Mouse (Mus musculus): ENCODE measurements at regions not wholly inside any gene's neighbourhood (a gene's known extent, or its start where the extent isn't known, plus 50 kb on each side); places are given as distances from the start of the nearest gene placed in this dataset.

- no peak for DNase-seq (ENCODE audit: low spot score)
These were observed 271.9 kb upstream of the Mettl25 start for GRCm38 (mm10) chr10:106113083-106113482.

DNA sequence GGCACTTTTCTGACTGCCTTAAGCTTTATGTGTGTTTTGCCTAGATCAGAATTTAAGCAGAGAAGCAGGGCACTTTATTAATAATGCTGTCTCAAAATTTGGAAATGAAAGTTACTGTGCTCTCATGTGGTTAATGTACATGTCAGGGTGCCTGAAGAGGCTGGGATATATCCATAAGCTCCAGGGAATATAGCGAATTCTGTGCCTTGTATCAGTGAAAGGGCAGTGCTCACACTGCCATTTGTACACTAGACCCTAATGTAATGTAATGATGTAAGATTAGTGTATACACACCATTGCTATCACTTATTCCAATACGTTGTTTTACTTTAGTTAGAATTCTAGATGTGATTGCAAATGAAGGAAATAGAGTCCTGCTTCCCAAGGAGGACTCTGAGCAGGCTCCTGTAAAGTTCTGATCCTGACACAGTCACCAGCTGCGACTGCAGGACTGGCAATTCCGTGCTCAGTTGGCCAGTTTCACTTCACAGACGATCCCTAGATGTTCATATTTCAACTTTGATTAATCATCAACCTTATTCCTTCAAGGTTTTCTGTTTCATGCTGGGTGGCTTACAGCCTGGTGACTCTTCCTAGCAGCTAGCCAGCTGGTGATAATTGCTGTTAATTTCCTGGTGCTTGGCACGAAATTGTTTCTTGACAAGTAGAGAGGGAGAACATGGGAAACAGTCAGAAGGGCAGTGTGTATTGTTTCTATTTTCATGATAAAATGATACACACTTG, 273.7 kb upstream of the Mettl25 start:
- no peak for DNase-seq (ENCODE audit: low spot score)

GRCm38 (mm10) chr10:106121826-106122225, 280.6 kb upstream of the Mettl25 start:
- no peak for DNase-seq (ENCODE audit: low spot score)

DNA sequence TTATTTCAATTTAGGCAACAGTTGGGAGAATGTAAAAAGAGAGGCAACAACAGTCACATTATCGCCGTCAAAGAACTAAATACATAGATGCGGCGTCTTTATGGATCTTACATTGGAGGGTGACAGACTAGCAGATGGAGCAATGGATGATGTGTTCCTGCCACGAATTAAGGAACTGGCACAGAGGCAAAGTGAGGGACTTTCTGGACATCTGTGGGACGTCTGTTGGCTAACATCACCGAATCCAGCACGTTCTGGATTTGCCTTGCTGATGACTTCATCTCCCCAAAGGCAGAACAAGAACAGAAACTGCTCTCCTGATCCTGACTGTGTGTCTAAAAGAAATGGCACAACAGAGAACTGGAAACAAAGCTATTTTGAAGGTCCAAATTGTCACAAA, 281.8 kb upstream of the Mettl25 start:
- DNase-seq (ENCODE audit: low spot score): no peak

- no peak for DNase-seq (ENCODE audit: low spot score)
These were observed 298.0 kb upstream of the Ppfia2 start for GRCm38 (mm10) chr10:106172131-106172530.

DNA sequence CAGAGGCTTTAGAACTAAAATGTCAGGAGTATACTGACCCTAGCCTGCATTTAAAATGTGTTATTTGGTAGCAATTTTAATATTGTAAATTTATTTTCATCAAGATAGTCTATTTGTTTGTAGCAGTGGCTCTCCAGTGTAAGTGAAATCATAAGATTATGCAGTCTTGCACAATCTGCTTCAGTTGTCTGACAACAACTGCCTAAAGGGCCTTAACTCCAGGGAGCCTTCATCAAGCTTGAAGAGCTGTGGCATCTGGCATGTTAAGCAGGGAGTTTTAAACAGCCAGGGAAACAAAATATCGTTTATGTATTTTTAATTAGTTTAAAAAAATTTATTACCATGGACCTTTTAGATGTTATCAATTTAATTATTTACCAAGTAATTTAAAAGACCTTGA, 295.7 kb upstream of the Ppfia2 start:
- DNase-seq (ENCODE audit: low spot score): no peak

DNA sequence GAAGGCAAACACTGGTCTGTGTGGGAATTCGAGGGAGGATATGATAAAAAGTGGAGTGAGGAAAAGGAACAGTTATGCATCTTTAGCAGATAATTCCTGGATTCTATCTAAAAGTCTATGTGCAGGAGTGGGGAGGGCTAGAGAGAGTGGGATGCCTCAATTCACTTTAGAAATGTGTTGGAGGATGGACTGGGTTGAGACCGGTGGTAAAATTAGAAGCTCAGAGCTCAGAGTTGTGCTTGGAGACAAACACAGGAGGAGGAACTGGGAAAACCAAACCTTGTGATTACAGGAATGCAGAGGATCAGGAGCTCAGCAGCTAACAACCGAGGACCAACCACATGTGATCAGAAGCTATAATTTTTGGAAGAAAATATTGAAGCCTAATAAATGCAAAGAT, 290.5 kb upstream of the Ppfia2 start:
- DNase-seq (ENCODE audit: low spot score): no peak

- no peak for DNase-seq (ENCODE audit: low spot score)
These were observed 267.6 kb upstream of the Ppfia2 start for GRCm38 (mm10) chr10:106202566-106202965.

- no peak for DNase-seq (ENCODE audit: low spot score)
These were observed 245.9 kb upstream of the Ppfia2 start for GRCm38 (mm10) chr10:106224251-106224650.

DNA sequence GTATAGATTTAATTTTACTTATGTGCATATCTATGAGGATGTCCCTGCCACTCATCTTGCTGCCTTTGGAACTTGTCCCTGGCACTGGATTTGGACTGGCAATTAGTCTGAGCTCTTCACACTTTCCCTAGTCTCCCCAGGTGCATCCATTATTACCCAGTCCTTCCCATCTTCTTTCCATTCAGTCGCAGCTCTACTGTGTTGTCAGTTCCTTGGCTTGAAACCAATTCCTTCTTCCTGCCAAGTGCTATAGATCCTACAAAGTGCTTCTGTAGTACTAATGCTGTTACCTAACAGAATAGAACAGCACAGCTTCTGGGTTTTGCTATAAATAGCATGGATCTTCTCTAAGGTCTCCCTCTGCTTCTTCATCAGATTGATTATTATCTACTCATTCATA, 228.0 kb upstream of the Ppfia2 start:
- DNase-seq (ENCODE audit: low spot score): no peak

DNA sequence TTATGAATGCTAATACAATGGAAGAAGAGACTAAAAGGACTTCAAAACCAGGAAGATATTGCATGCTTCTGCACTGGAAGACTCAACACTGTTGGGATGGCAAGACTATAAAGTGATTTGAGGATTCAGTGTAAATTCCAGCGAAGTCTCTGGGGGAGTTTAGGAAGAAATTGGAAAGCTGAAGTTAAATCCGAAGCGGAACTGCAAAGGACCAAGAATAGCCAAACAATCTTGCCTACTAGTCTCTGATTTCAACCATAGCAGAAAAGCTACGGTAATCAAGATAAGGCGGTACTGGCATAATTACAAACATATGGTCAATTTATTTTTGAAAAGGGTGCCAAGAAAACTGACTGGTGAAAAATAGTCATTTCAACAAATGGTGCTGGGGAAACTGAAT, 216.0 kb upstream of the Ppfia2 start:
- no peak for DNase-seq (ENCODE audit: low spot score)

DNA sequence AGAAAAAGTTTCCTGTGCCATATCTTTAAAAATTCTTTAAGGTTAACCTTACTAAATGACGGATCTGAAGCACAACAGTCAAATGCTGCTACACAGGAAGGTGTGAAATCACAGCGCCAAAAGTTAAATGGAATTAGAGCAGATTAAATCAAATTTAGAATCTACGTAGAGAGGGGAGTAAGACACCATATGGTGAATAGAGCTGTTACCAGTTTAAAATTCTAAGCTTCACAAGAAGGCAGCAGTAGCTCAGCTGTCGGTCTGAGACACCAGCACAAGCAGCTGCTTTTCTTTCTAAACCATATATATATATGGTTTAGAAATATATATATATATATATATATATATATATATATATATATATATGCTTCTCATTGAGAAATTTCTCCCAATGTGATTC, 210.3 kb upstream of the Ppfia2 start:
- DNase-seq (ENCODE audit: low spot score): no peak

DNA sequence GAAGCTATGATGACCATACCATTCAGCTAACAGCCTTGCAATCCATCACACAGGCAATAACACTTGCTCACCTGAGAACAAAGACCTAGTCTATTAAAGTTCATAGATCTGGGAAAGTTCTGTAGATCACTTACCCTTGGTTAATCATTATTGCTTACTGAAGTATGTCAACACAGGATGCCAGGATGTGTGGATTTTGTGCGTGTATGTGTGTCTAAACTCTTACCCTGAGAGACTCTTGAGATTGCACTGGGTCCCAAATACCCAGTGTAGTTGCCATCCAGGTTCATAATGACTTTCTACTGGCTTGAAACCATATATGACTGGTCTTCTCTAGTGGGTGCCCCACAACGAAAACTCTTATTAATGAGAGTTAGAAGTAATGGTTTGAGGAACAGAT, 196.8 kb upstream of the Ppfia2 start:
- DNase-seq (ENCODE audit: low spot score): no peak

GRCm38 (mm10) chr10:106289951-106290350, 180.2 kb upstream of the Ppfia2 start:
- no peak for DNase-seq (ENCODE audit: low spot score)

- no peak for DNase-seq (ENCODE audit: low spot score)
These were observed 179.4 kb upstream of the Ppfia2 start for GRCm38 (mm10) chr10:106290736-106291135.

GRCm38 (mm10) chr10:106295501-106295900, 174.6 kb upstream of the Ppfia2 start:
- DNase-seq (ENCODE audit: low spot score): peak; percentile 4

GRCm38 (mm10) chr10:106335166-106335565, 135.0 kb upstream of the Ppfia2 start:
- DNase-seq (ENCODE audit: low spot score): no peak

- DNase-seq (ENCODE audit: low spot score): no peak
These were observed 118.5 kb upstream of the Ppfia2 start for GRCm38 (mm10) chr10:106351663-106352062.

GRCm38 (mm10) chr10:106375653-106376052, 94.5 kb upstream of the Ppfia2 start:
- DNase-seq (ENCODE audit: low spot score): no peak

DNA sequence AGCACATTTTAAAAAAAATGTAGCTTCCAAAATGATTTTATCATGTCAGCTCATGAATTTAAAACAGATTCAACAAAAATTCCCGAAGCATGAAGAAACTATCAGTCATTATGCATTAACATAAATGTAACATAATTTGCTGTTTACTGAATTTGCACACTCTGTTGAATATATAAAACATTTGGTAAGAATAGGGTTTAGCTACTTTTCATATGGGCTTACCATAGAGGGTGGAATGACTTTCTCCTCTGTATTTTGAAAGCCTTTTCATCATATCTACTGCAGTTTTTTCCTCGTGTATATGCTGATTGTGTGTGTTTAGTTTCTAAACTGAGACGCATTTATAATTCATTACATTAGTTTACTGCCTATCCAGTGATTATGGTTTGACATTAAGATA, 94.0 kb upstream of the Ppfia2 start:
- DNase-seq (ENCODE audit: low spot score): no peak

DNA sequence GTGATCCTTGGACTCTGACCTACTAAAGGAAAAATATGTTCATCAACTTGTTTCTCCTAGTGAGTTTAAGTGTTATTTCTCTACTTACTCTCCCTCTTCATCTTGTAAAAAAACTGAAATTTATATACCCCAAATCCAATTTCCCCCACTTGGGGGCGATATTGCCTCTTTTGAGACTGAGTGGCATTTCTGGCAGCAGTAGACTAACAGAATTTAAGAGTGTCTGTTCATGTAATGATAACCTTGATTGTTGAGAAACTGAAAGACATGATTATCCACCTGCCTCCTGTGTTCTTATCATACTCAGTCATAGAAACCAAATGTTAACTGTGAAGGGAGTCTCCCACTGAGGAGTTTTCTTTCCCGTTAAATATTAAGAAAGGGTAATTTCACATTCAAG, 89.5 kb upstream of the Ppfia2 start:
- no peak for DNase-seq (ENCODE audit: low spot score)

DNA sequence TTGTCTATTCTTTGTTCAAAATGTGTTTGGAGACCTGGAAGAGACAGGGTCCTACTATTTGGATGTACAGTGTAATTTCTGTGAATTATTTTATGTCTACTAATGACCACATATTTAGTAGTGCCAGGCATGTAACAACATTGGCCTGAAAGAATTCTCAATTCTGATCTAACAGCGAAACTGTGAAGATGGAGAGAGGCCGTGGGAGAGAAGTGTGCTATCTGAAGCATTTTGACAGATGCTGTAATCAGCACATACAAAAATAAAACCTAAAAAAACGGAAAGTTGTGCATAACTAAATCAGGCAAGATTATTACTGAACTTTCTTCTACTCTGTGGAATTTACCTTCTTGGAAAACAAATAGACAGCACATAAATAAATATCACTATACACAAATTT, 61.4 kb upstream of the Ppfia2 start:
- no peak for DNase-seq (ENCODE audit: low spot score)

DNA sequence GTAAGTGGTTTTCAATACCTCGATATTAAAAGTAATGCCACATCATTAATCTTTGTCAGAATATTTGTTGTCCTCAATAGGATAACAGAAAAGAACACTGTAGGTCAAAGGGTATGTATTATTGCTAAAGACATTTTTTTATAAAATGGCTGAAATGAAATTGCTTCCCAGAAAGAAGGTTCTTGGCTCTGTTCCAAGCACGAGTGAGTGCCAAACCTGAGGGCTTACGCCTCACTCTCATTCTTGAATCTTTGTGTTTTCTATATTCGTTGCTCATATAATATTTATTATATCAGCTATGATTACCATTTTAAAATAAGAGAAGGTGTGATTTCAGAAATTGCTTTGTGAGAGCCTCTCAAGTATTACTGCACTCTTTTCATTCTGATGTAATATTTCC, 57.0 kb upstream of the Ppfia2 start:
- DNase-seq (ENCODE audit: low spot score): no peak

DNA sequence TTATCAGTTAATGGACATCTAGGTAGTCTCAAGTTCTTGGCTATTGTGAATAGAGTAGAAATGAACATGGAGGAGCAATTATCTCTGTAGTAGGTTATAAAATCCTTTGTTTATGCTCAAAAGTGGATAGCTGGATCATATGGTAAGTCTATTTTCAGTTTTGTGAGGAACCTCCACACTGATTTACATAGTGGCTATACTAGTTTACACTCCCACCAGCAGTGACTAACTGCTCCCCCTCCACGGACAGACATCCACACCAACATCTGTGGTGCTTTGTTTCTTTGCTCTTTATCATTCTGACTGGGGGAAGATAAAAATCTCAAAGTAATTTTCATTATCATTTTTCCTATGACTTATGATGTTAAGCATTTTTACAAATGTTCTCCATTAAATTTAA, 55.1 kb upstream of the Ppfia2 start:
- DNase-seq (ENCODE audit: low spot score): no peak

- DNase-seq (ENCODE audit: low spot score): no peak
These were observed 53.0 kb upstream of the Ppfia2 start for GRCm38 (mm10) chr10:106417156-106417555.

All from embryo, embryonic 10 days (tissue).